Mouse (Mus musculus) kidney, postnatal 10 days (tissue): ENCODE data around the gene Atp8a2.
A peak's percentile ranks its signal among the peaks of the same experiment; 100 is the strongest.

Experiments
- DNase-seq: peaks from one replicate; pipeline ENCODE4 v3.0.0; 2021; ENCODE audit warnings: mixed read lengths

The Atp8a2 gene

GRCm38 (mm10) chr14:60148893-60149292 is 48.1 kb downstream of the Atp8a2 start:
- no peak for DNase-seq

- no peak for DNase-seq
These were observed 53.7 kb downstream of the Atp8a2 start for GRCm38 (mm10) chr14:60143234-60143633.

GRCm38 (mm10) chr14:60138339-60138738 is 58.6 kb downstream of the Atp8a2 start:
- no peak for DNase-seq

GRCm38 (mm10) chr14:60137812-60138211 is 59.2 kb downstream of the Atp8a2 start:
- no peak for DNase-seq

- DNase-seq: no peak
These were observed 61.2 kb downstream of the Atp8a2 start for GRCm38 (mm10) chr14:60135801-60136200.

GRCm38 (mm10) chr14:60134720-60135119 is 62.3 kb downstream of the Atp8a2 start:
- DNase-seq: no peak

GRCm38 (mm10) chr14:60131196-60131876 is 65.6 kb downstream of the Atp8a2 start:
- DNase-seq: no peak

- DNase-seq: no peak
These were observed 67.4 kb downstream of the Atp8a2 start for GRCm38 (mm10) chr14:60129564-60129963.

- no peak for DNase-seq
These were observed 71.8 kb downstream of the Atp8a2 start for GRCm38 (mm10) chr14:60125202-60125601.

- DNase-seq: no peak
These were observed 75.4 kb downstream of the Atp8a2 start for GRCm38 (mm10) chr14:60121572-60121971.

GRCm38 (mm10) chr14:60117792-60118585 is 79.0 kb downstream of the Atp8a2 start:
- DNase-seq: no peak

GRCm38 (mm10) chr14:60086808-60087725 is 109.9 kb downstream of the Atp8a2 start:
- peak; percentile 60 for DNase-seq

GRCm38 (mm10) chr14:60086254-60086807 is 110.6 kb downstream of the Atp8a2 start:
- no peak for DNase-seq

- DNase-seq: no peak
These were observed 114.2 kb downstream of the Atp8a2 start for GRCm38 (mm10) chr14:60082771-60083170.

- DNase-seq: no peak
These were observed 124.5 kb downstream of the Atp8a2 start for GRCm38 (mm10) chr14:60072496-60072895.

- DNase-seq: peak; percentile 62
These were observed 131.8 kb downstream of the Atp8a2 start for GRCm38 (mm10) chr14:60065186-60065585.

GRCm38 (mm10) chr14:60061023-60061422 is 136.0 kb downstream of the Atp8a2 start:
- DNase-seq: no peak

- DNase-seq: no peak
These were observed 138.1 kb downstream of the Atp8a2 start for GRCm38 (mm10) chr14:60058867-60059266.

GRCm38 (mm10) chr14:60055231-60055630 is 141.7 kb downstream of the Atp8a2 start:
- no peak for DNase-seq

GRCm38 (mm10) chr14:60030666-60031065 is 166.3 kb downstream of the Atp8a2 start:
- DNase-seq: no peak

- DNase-seq: no peak
These were observed 169.8 kb downstream of the Atp8a2 start for GRCm38 (mm10) chr14:60027139-60027538.

- peak; percentile 75 for DNase-seq
These were observed 170.3 kb downstream of the Atp8a2 start for GRCm38 (mm10) chr14:60026647-60027046.

- peak; percentile 88 for DNase-seq
These were observed 181.1 kb downstream of the Atp8a2 start for GRCm38 (mm10) chr14:60015891-60016290.
